ENCODE assay signal across 9 mouse cellular contexts in the genomic region with DNA sequence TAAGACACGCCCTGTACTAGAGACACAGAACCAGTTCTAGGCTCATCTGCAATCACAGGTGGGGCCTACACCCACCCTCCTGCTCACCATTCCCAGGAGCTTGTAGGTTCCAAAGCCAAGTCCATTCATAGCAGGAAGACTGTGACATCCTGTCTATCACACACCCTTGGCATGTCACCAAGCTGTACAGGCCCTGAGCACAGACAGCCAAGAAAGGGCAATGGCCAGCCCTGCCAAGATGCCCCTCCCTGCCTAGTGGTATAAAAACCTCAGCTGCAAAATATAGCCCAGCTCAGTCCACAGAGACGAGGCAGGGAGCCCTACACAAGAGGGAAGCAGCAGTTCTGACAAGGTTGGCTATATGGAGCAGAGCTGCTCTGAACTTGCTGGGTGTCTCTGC. TPM values are rescaled to one million over a fixed set of nuclear protein-coding genes. Genes with fewer than 3 reads are reported as not detected.
DNase-seq lines count a peak whose midpoint lies in the region; ATAC-seq and TF ChIP-seq lines count a peak whose summit lies in the region.
"Had no signal": no experiment of that assay in that cellular context is flagged by ENCODE, and none has a peak within 500 bp of the region (broad histone marks: within the 10 kb centered on the region; RNA-seq: fewer than 3 reads in every experiment).

No protein-coding gene starts in this region.

- H3K4me1 ChIP-seq in hindbrain, embryonic 11.5 days (replicated peaks; ENCODE audit: control insufficient read depth, insufficient read depth, low read length), result no peaks in the 10 kb centered on the region
- H3K4me1 ChIP-seq in forebrain, embryonic 15.5 days, result no peaks in the 10 kb centered on the region
- H3K4me1 ChIP-seq in forebrain, embryonic 10.5 days, result peaks cover 9% of the 10 kb centered on the region

- no peak for TF ChIP-seq CTCF in brain, embryonic 14.5 days (IDR thresholded peaks at IDR 0.05; ENCODE audit: borderline replicate concordance, extremely low read depth, insufficient read depth, insufficient read length)

- peak; percentile 3 for DNase-seq in NIH3T3 (ENCODE audit: low read depth)
- peak; percentile 9 for DNase-seq in brain, embryonic 14.5 days (ENCODE audit: low read depth)
- DNase-seq in heart, adult 9 months (ENCODE audit: low spot score in 2 of 2), result peak; percentile 88 to 91
- peak; percentile 24 to 40 for DNase-seq in kidney, postnatal 4 days
- no peak for DNase-seq in hindbrain, embryonic 11.5 days (ENCODE audit: low spot score)
- no peak for DNase-seq in forebrain, embryonic 10.5 days (ENCODE audit: extremely low spot score, low spot score)
- no peak for DNase-seq in yolk sac, embryonic 10.5 days (ENCODE audit: low spot score)

- no peak overlapping the region for H3K4me2 ChIP-seq in hindbrain, embryonic 11.5 days (replicated peaks; ENCODE audit: low read depth, low read length)
- no peak overlapping the region for H3K4me2 ChIP-seq in forebrain, embryonic 15.5 days (replicated peaks)
- H3K4me2 ChIP-seq: limb, embryonic 13.5 days had no signal

- no peak overlapping the region for H3K27ac ChIP-seq in hindbrain, embryonic 11.5 days (ENCODE audit: low read depth, low read length)
- no peak overlapping the region for H3K27ac ChIP-seq in forebrain, embryonic 15.5 days (replicated peaks)
- H3K27ac ChIP-seq in forebrain, embryonic 10.5 days, result no peak overlapping the region
- H3K27ac ChIP-seq: limb, embryonic 13.5 days had no signal

- H3K9ac ChIP-seq in hindbrain, embryonic 11.5 days (ENCODE audit: low read depth, low read length), result no peak overlapping the region
- H3K9ac ChIP-seq in forebrain, embryonic 15.5 days (replicated peaks), result no peak overlapping the region
- H3K9ac ChIP-seq: limb, embryonic 13.5 days had no signal

- 90% methylated on average over 2 of the region's 2 CpGs for WGBS in hindbrain, embryonic 11.5 days
- WGBS in forebrain, embryonic 15.5 days, result 67% methylated on average over 2 of the region's 2 CpGs
- WGBS in forebrain, embryonic 10.5 days, result 87% methylated on average over 2 of the region's 2 CpGs

- no peak for ATAC-seq in hindbrain, embryonic 11.5 days (ENCODE audit: low FRiP score)
- no peak for ATAC-seq in forebrain, embryonic 15.5 days (replicated peaks)

- no peaks in the 10 kb centered on the region for H3K36me3 ChIP-seq in hindbrain, embryonic 11.5 days (ENCODE audit: control insufficient read depth, insufficient read depth, low read length)
- no peaks in the 10 kb centered on the region for H3K36me3 ChIP-seq in forebrain, embryonic 15.5 days
- H3K36me3 ChIP-seq in forebrain, embryonic 10.5 days (replicated peaks), result no peaks in the 10 kb centered on the region
- H3K36me3 ChIP-seq: limb, embryonic 13.5 days had no signal

- H3K9me3 ChIP-seq in hindbrain, embryonic 11.5 days (ENCODE audit: control insufficient read depth, low read length), result no peaks in the 10 kb centered on the region
- no peaks in the 10 kb centered on the region for H3K9me3 ChIP-seq in forebrain, embryonic 15.5 days
- no peaks in the 10 kb centered on the region for H3K9me3 ChIP-seq in forebrain, embryonic 10.5 days
- H3K9me3 ChIP-seq: limb, embryonic 13.5 days had no signal

- H3K4me3 ChIP-seq in hindbrain, embryonic 11.5 days (ENCODE audit: low read depth, low read length), result no peak overlapping the region
- no peak overlapping the region for H3K4me3 ChIP-seq in forebrain, embryonic 15.5 days
- H3K4me3 ChIP-seq in forebrain, embryonic 10.5 days, result no peak overlapping the region
- H3K4me3 ChIP-seq: limb, embryonic 13.5 days had no signal

- H3K27me3 ChIP-seq in hindbrain, embryonic 11.5 days (ENCODE audit: control insufficient read depth, insufficient read depth, low read length), result no peaks in the 10 kb centered on the region
- no peaks in the 10 kb centered on the region for H3K27me3 ChIP-seq in forebrain, embryonic 15.5 days
- H3K27me3 ChIP-seq in forebrain, embryonic 10.5 days (ENCODE audit: poor library complexity, severe bottlenecking), result no peaks in the 10 kb centered on the region
- H3K27me3 ChIP-seq: limb, embryonic 13.5 days had no signal

- TF ChIP-seq POLR2A in brain, embryonic 14.5 days (IDR thresholded peaks at IDR 0.05; ENCODE audit: borderline replicate concordance, extremely low read depth, insufficient read depth, insufficient read length, poor library complexity, severe bottlenecking), result no peak

RNA-seq across cellular contexts. Expression of a gene that starts 26.7 kb away (rescaled TPM):
- polyA plus RNA-seq in brain, embryonic 14.5 days (2012; rRNA removed), result 39.4 and 46.5 TPM in 2 replicates
- 53.3 and 59.8 TPM in 2 replicates for polyA plus RNA-seq in hindbrain, embryonic 11.5 days (2014; fragmentation: Nextera tagmentation; extraction: Ambion mirVana)
- polyA plus RNA-seq in forebrain, embryonic 15.5 days (2015; fragmentation: Nextera tagmentation; extraction: Ambion mirVana), result 52.5 and 54.3 TPM in 2 replicates
- 60.9 and 65.7 TPM in 2 replicates for polyA plus RNA-seq in forebrain, embryonic 10.5 days (2016; fragmentation: Nextera tagmentation; extraction: Ambion mirVana)

Comparison
In these comparisons a context has a peak if more than half of its experiments do, and no peak if none do; other contexts are left out.
1. DNase-seq: peak in NIH3T3 (single experiment), brain, embryonic 14.5 days (single experiment), heart, adult 9 months (2 of 2) and kidney, postnatal 4 days (2 of 2); none in hindbrain, embryonic 11.5 days (single experiment), forebrain, embryonic 10.5 days (single experiment) and yolk sac, embryonic 10.5 days (single experiment).